Mouse (Mus musculus) adrenal gland, postnatal 14 days (tissue): ENCODE data around the gene Itgb3bp. TPM values are rescaled to one million over a fixed set of nuclear protein-coding genes. Genes with fewer than 3 reads are reported as not detected.

Experiments
- DNase-seq: peaks from one replicate; pipeline ENCODE4 v3.0.0; 2021; ENCODE audit warnings: mixed read lengths
- total RNA-seq: library from RNA; stranded (reverse); gene quantifications from 2 replicates; pipeline ENCODE4 v1.2.3, GENCODE M21; 2021

Gene Itgb3bp
- total RNA-seq, 1 experiment from 2014 or later: 6.6 TPM

DNA sequence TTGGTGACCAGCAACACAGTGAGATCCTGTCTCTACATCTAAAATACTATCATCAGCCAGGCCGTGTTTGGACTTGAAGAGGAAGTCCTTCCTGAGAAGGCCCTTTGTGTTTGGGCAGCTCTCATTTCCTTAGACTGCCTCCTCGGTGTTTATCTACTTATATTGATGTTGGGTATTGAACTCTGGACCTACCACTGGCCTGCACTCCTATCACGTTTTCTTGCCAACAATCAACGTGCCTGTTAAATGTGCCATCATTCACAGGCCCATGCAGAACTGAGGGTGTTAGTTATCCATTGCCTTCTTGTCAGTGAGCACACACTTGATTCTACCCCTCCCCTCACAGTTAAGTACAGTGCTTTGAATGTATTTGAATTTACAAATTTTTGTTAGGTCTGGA lies 211.7 kb downstream of the Itgb3bp start:
- DNase-seq: no peak

DNA sequence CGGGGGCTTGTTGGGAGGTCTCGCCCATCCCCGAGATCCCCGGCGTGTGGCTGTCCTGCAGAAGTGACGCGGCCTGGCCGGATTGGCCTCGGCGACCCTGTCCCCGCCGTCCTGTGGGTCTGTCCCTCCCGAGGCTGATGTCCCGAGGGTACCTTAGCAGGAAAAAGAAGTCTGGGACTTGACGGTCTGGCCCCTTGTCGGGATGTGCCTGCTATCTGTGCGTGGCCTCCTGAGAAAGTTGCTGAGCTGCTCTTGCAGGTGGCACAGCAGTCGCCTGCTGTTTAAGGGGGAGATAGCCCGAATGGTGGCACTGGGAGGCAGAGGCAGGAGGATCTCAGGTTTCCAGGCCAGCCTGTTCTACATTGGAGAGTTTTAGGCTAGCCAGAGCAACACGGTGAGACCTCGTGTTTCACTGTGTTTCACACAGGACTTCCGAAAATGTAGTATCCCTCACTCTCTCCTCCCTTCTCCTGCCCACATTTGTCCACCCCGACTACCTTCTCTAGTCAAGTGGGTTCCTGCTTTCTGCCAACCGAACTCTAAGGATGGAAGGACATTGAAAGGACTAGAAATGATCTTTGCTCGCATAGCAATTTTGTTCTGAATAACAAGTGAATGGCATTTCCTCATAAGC lies 213.7 kb downstream of the Itgb3bp start:
- DNase-seq: no peak

Other genes starting within 250 kb of the Itgb3bp start
- 7.3 and 7.9 TPM in 2 replicates for gene Alg6, start 214.1 kb downstream of the Itgb3bp start, total RNA-seq
- gene Efcab7, start 100.6 kb downstream of the Itgb3bp start, total RNA-seq: 6.0 and 7.6 TPM in 2 replicates
- 99.1 and 125 TPM in 2 replicates for gene Pgm1, start 399 bp downstream of the Itgb3bp start, total RNA-seq
- gene Ror1, start 166.0 kb upstream of the Itgb3bp start, total RNA-seq: 4.6 and 5.5 TPM in 2 replicates